Mouse (Mus musculus) embryonic stem cell, embryonic (primary cell): ENCODE data around the gene Mprip.

Experiments
- CTCF ChIA-PET, 4 experiments: fragments of 300-600 bp in 2 of 4; fragments of 350-600 bp in 2 of 4; sonication (Branson Sonifier 250); formaldehyde crosslinking; loops; one replicate each; lab custom pipeline; 2022; ENCODE audit warnings: inconsistent platforms in 2 of 4; lab: Charles Lee
- POLR2A ChIA-PET, 4 experiments: fragments of 300-600 bp in 2 of 4; fragments of 350-600 bp in 2 of 4; sonication (Branson Sonifier 250); formaldehyde crosslinking; loops; one replicate each; lab custom pipeline; 2022; ENCODE audit warnings: antibody characterized with exemption in 4 of 4, inconsistent platforms in 1 of 4; lab: Charles Lee

The Mprip gene

GRCm38 (mm10) chr11:59674746-59675145, 13.6 kb downstream of the Mprip start:
- CTCF ChIA-PET, result interaction anchor here in 1 of 4 experiments (1.3 kb wide), 1 partner anchor 11 kb away, joined by 3 read pairs; no protein-coding TSS in a partner anchor

GRCm38 (mm10) chr11:59677767-59678166, 16.7 kb downstream of the Mprip start:
- ChIA-PET CTCF (no interaction called here), POLR2A (no interaction called here)

More at GRCm38 (mm10) chr11:59674746-59675145, 13.6 kb downstream of the Mprip start:
- POLR2A ChIA-PET, result interaction anchor here in 1 of 4 experiments (1.0 kb wide), 1 partner anchor 10 kb away, joined by 4 read pairs; no protein-coding TSS in a partner anchor

GRCm38 (mm10) chr11:59678693-59679092, 17.6 kb downstream of the Mprip start:
- ChIA-PET POLR2A (interaction anchor here in 1 of 4 experiments (1.6 kb wide), 1 partner anchor 16 kb away, joined by 5 read pairs; no protein-coding TSS in a partner anchor), CTCF (interaction anchor here in 1 of 4 experiments (0.8 to 1.2 kb wide), 2 partner anchors 100 to 152 kb away, joined by 3 to 4 read pairs; partner anchors contain the start of gene Zkscan17)

GRCm38 (mm10) chr11:59680111-59680510, 19.0 kb downstream of the Mprip start:
- POLR2A ChIA-PET, result interaction anchor here in 1 of 4 experiments (1.6 kb wide), 1 partner anchor 17 kb away, joined by 5 read pairs; no protein-coding TSS in a partner anchor
- CTCF ChIA-PET, result no interaction called here

- POLR2A ChIA-PET, result no interaction called here
- CTCF ChIA-PET, result no interaction called here
Measured at GRCm38 (mm10) chr11:59684956-59685355, 23.9 kb downstream of the Mprip start.

GRCm38 (mm10) chr11:59694533-59694932, 33.4 kb downstream of the Mprip start:
- ChIA-PET POLR2A (interaction anchor here in 1 of 4 experiments (0.9 to 1.6 kb wide), 3 partner anchors 30 to 55 kb away, joined by 3 read pairs; no protein-coding TSS in a partner anchor), CTCF (no interaction called here)

- ChIA-PET POLR2A (interaction anchor here in 1 of 4 experiments (1.2 kb wide), 1 partner anchor 31 kb away, joined by 3 read pairs; no protein-coding TSS in a partner anchor), CTCF (no interaction called here)
Measured at GRCm38 (mm10) chr11:59695550-59695949, 34.4 kb downstream of the Mprip start.

- POLR2A ChIA-PET, result interaction anchor here in 2 of 4 experiments (1.1 to 2.4 kb wide), 3 partner anchors 10 to 27 kb away, joined by 3 to 7 read pairs (median 3); no protein-coding TSS in a partner anchor
Measured at GRCm38 (mm10) chr11:59697572-59697971, 36.5 kb downstream of the Mprip start.

GRCm38 (mm10) chr11:59700787-59701186, 39.7 kb downstream of the Mprip start:
- ChIA-PET CTCF (interaction anchor here in 1 of 4 experiments (0.7 kb wide), 1 partner anchor 74 kb away, joined by 9 read pairs; no protein-coding TSS in a partner anchor), POLR2A (no interaction called here)

More at GRCm38 (mm10) chr11:59697572-59697971, 36.5 kb downstream of the Mprip start:
- CTCF ChIA-PET, result no interaction called here

GRCm38 (mm10) chr11:59705113-59705512, 44.0 kb downstream of the Mprip start:
- CTCF ChIA-PET, result no interaction called here
- POLR2A ChIA-PET, result no interaction called here

GRCm38 (mm10) chr11:59707481-59707880, 46.4 kb downstream of the Mprip start:
- ChIA-PET POLR2A (interaction anchor here in 2 of 4 experiments (0.6 to 1.5 kb wide), 8 partner anchors 9 to 236 kb away, joined by 3 to 7 read pairs (median 3); partner anchors contain the start of gene Pld6 (in 1 of the 2)), CTCF (interaction anchor here in 3 of 4 experiments (0.6 to 1.1 kb wide), 4 partner anchors 71 to 370 kb away, joined by 3 to 6 read pairs (median 3); no protein-coding TSS in a partner anchor)

GRCm38 (mm10) chr11:59707931-59708611, 47.0 kb downstream of the Mprip start:
- ChIA-PET POLR2A (interaction anchor here in 2 of 4 experiments (0.6 to 1.5 kb wide), 9 partner anchors 8 to 236 kb away, joined by 3 to 7 read pairs (median 3); partner anchors contain the start of gene Pld6 (in 1 of the 2)), CTCF (interaction anchor here in 3 of 4 experiments (0.6 to 1.1 kb wide), 3 partner anchors 70 to 369 kb away, joined by 3 read pairs; no protein-coding TSS in a partner anchor)

GRCm38 (mm10) chr11:59715424-59715840, 54.3 kb downstream of the Mprip start:
- ChIA-PET POLR2A (interaction anchor here in 1 of 4 experiments (1.3 kb wide), 1 partner anchor 47 kb away, joined by 3 read pairs; no protein-coding TSS in a partner anchor), CTCF (interaction anchor here in 2 of 4 experiments (0.8 to 1.0 kb wide), 2 partner anchors 18 kb away, joined by 3 read pairs; no protein-coding TSS in a partner anchor)

GRCm38 (mm10) chr11:59717801-59718291, 56.7 kb downstream of the Mprip start:
- POLR2A ChIA-PET, result no interaction called here
- CTCF ChIA-PET, result no interaction called here

- ChIA-PET POLR2A (interaction anchor here in 2 of 4 experiments (0.6 to 1.6 kb wide), 2 partner anchors 14 to 85 kb away, joined by 4 to 8 read pairs; no protein-coding TSS in a partner anchor), CTCF (no interaction called here)
Measured at GRCm38 (mm10) chr11:59719185-59719584, 58.1 kb downstream of the Mprip start.

- ChIA-PET POLR2A (interaction anchor here in 1 of 4 experiments (1.3 to 1.9 kb wide), 2 partner anchors 37 to 126 kb away, joined by 3 to 4 read pairs; no protein-coding TSS in a partner anchor), CTCF (interaction anchor here in 1 of 4 experiments (0.6 kb wide), 1 partner anchor 196 kb away, joined by 3 read pairs; no protein-coding TSS in a partner anchor)
Measured at GRCm38 (mm10) chr11:59721385-59721784, 60.3 kb downstream of the Mprip start.

- POLR2A ChIA-PET, result interaction anchor here in 1 of 4 experiments (0.7 kb wide), 1 partner anchor 19 kb away, joined by 3 read pairs; no protein-coding TSS in a partner anchor
- CTCF ChIA-PET, result interaction anchor here in 1 of 4 experiments (0.7 kb wide), 1 partner anchor 244 kb away, joined by 3 read pairs; no protein-coding TSS in a partner anchor
Measured at GRCm38 (mm10) chr11:59727204-59727603, 66.1 kb downstream of the Mprip start.

- ChIA-PET POLR2A (interaction anchor here in 1 of 4 experiments (0.6 kb wide), 1 partner anchor 128 kb away, joined by 6 read pairs; no protein-coding TSS in a partner anchor), CTCF (interaction anchor here in 2 of 4 experiments (1.1 to 1.8 kb wide), 2 partner anchors 47 to 93 kb away, joined by 3 to 4 read pairs; no protein-coding TSS in a partner anchor)
Measured at GRCm38 (mm10) chr11:59731821-59732220, 70.7 kb downstream of the Mprip start.
